In the genomic region with DNA sequence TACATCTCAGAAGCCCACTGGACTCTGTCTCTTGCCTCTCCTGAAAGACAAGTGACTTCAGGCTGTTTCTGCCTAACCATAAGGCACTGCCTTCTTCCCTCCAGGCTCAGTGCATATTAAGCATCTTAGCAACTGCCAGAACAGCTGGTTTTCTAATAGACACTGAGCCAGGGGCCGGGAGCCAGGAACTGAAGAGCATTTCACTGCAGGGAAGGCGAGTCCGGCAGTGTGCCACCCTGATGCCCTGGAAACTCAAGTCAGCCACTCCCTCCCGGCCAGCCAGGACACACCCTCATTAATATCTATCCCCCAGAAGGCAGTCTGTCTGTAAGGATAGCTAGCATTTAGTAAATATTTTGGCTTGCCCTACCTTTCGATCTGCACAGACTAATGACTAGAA, we compare ENCODE assay signal across 8 mouse cellular contexts. TPM values are rescaled to one million over a fixed set of nuclear protein-coding genes. Genes with fewer than 3 reads are reported as not detected.
A peak's percentile ranks its signal among the peaks of the same experiment; 100 is the strongest.
DNase-seq lines count a peak whose midpoint lies in the region; ATAC-seq lines count a peak whose summit lies in the region.

No protein-coding gene starts in this region.

- no peaks in the 10 kb centered on the region for H3K9me3 ChIP-seq in midbrain, embryonic 14.5 days (ENCODE audit: control insufficient read depth, low read length)
- no peaks in the 10 kb centered on the region for H3K9me3 ChIP-seq in midbrain, embryonic 11.5 days (ENCODE audit: control insufficient read depth, low read length)
- no peaks in the 10 kb centered on the region for H3K9me3 ChIP-seq in intestine, embryonic 16.5 days (ENCODE audit: control insufficient read depth, low read length)

- no peak overlapping the region for H3K4me3 ChIP-seq in midbrain, embryonic 14.5 days (replicated peaks; ENCODE audit: low read depth, low read length)
- no peak overlapping the region for H3K4me3 ChIP-seq in midbrain, embryonic 11.5 days (ENCODE audit: low read depth, low read length)
- H3K4me3 ChIP-seq in intestine, embryonic 16.5 days (ENCODE audit: low read length), result no peak overlapping the region

- ATAC-seq in cerebellum, adult (ENCODE audit: insufficient number of reproducible peaks, low FRiP score, low TSS enrichment), result 0 out of 2 replicates have a peak, but pooled peaks have one; percentile 17
- ATAC-seq in midbrain, embryonic 14.5 days (ENCODE audit: low FRiP score, low TSS enrichment), result no peak; the same call in 1 of the 2 replicates
- no peak for ATAC-seq in midbrain, embryonic 11.5 days (ENCODE audit: low FRiP score)
- peak; percentile 60 for ATAC-seq in intestine, embryonic 16.5 days

- H3K27me3 ChIP-seq in midbrain, embryonic 14.5 days (ENCODE audit: control insufficient read depth, insufficient read depth, low read length), result no peaks in the 10 kb centered on the region
- no peaks in the 10 kb centered on the region for H3K27me3 ChIP-seq in midbrain, embryonic 11.5 days (ENCODE audit: control insufficient read depth, insufficient read depth, low read length)
- no peaks in the 10 kb centered on the region for H3K27me3 ChIP-seq in intestine, embryonic 16.5 days (replicated peaks; ENCODE audit: control insufficient read depth, insufficient read depth, low read length)

- DNase-seq in cerebellum, adult 11 months, result no peak
- peak; percentile 39 for DNase-seq in midbrain, embryonic 14.5 days
- no peak for DNase-seq in midbrain, embryonic 11.5 days (ENCODE audit: low spot score, missing footprints)
- peak; percentile 78 for DNase-seq in skeletal muscle tissue, adult 2 months (ENCODE audit: low read depth, low spot score)
- DNase-seq in urinary bladder, postnatal 36 days (ENCODE audit: low spot score in 2 of 2), result no peak
- DNase-seq in embryo, embryonic 10 days (ENCODE audit: low spot score), result no peak

- H3K4me1 ChIP-seq in midbrain, embryonic 14.5 days (ENCODE audit: control insufficient read depth, insufficient read depth, low read length), result no peaks in the 10 kb centered on the region
- H3K4me1 ChIP-seq in midbrain, embryonic 11.5 days (ENCODE audit: control insufficient read depth, insufficient read depth, low read length), result no peaks in the 10 kb centered on the region
- H3K4me1 ChIP-seq in intestine, embryonic 16.5 days (ENCODE audit: control insufficient read depth, insufficient read depth, low read length), result peaks cover 9% of the 10 kb centered on the region; the same call in 1 of the 2 replicates

- H3K9ac ChIP-seq in midbrain, embryonic 14.5 days (replicated peaks; ENCODE audit: low read length), result no peak overlapping the region
- H3K9ac ChIP-seq in midbrain, embryonic 11.5 days (ENCODE audit: low read length), result no peak overlapping the region
- H3K9ac ChIP-seq in intestine, embryonic 16.5 days (ENCODE audit: low read depth, low read length), result no peak overlapping the region

- H3K36me3 ChIP-seq in midbrain, embryonic 14.5 days (ENCODE audit: control insufficient read depth, insufficient read depth, low read length), result no peaks in the 10 kb centered on the region
- no peaks in the 10 kb centered on the region for H3K36me3 ChIP-seq in midbrain, embryonic 11.5 days (ENCODE audit: control insufficient read depth, insufficient read depth, low read length)
- no peaks in the 10 kb centered on the region for H3K36me3 ChIP-seq in intestine, embryonic 16.5 days (ENCODE audit: control insufficient read depth, insufficient read depth, low read length)

- no peak overlapping the region for H3K27ac ChIP-seq in midbrain, embryonic 14.5 days (replicated peaks; ENCODE audit: low read depth, low read length)
- H3K27ac ChIP-seq in midbrain, embryonic 11.5 days (ENCODE audit: low read depth, low read length), result no peak overlapping the region
- no peak overlapping the region for H3K27ac ChIP-seq in intestine, embryonic 16.5 days (ENCODE audit: low read length)

- 64% methylated on average over 5 of the region's 5 CpGs for WGBS in midbrain, embryonic 14.5 days
- WGBS in midbrain, embryonic 11.5 days, result 77% methylated on average over 5 of the region's 5 CpGs
- WGBS in intestine, embryonic 16.5 days, result 53% methylated on average over 5 of the region's 5 CpGs

- no peak overlapping the region for H3K4me2 ChIP-seq in midbrain, embryonic 14.5 days (ENCODE audit: low read length)
- no peak overlapping the region for H3K4me2 ChIP-seq in midbrain, embryonic 11.5 days
- H3K4me2 ChIP-seq in intestine, embryonic 16.5 days (ENCODE audit: low read depth, low read length), result no peak overlapping the region

RNA-seq across cellular contexts. Expression of gene Cenpu, which starts 12.1 kb away (rescaled TPM):
- 6.8 and 8.6 TPM in 2 replicates for polyA plus RNA-seq in midbrain, embryonic 14.5 days (2014; fragmentation: Nextera tagmentation; extraction: Ambion mirVana)
- polyA plus RNA-seq in midbrain, embryonic 11.5 days (2014; fragmentation: Nextera tagmentation; extraction: Ambion mirVana), result 32.6 and 35.3 TPM in 2 replicates
- polyA plus RNA-seq in intestine, embryonic 16.5 days (2015; fragmentation: Nextera tagmentation; extraction: Ambion mirVana), result 9.0 and 12.7 TPM in 2 replicates

Comparison
In these comparisons a context has a peak if more than half of its experiments do, and no peak if none do; other contexts are left out.
1. DNase-seq: peak in midbrain, embryonic 14.5 days (single experiment) and skeletal muscle tissue, adult 2 months (single experiment); none in cerebellum, adult 11 months (single experiment), midbrain, embryonic 11.5 days (single experiment), urinary bladder, postnatal 36 days (0 of 2) and embryo, embryonic 10 days (single experiment).
2. ATAC-seq: peak in cerebellum, adult (single experiment) and intestine, embryonic 16.5 days (single experiment); none in midbrain, embryonic 14.5 days (single experiment) and midbrain, embryonic 11.5 days (single experiment).